Mouse (Mus musculus) lung, postnatal 0 days (tissue): ENCODE data around the gene Nrxn1.

ENCODE experiments used
- CTCF ChIP-seq: IDR thresholded peaks from 2 replicates; pipeline ENCODE4 v1.5.1; 2016; ENCODE audit warnings: antibody characterized with exemption, mild to moderate bottlenecking
- EP300 ChIP-seq: IDR thresholded peaks from 2 replicates; pipeline ENCODE4 v1.6.1; 2016; ENCODE audit warnings: antibody characterized with exemption, mild to moderate bottlenecking, control low read depth

DNA sequence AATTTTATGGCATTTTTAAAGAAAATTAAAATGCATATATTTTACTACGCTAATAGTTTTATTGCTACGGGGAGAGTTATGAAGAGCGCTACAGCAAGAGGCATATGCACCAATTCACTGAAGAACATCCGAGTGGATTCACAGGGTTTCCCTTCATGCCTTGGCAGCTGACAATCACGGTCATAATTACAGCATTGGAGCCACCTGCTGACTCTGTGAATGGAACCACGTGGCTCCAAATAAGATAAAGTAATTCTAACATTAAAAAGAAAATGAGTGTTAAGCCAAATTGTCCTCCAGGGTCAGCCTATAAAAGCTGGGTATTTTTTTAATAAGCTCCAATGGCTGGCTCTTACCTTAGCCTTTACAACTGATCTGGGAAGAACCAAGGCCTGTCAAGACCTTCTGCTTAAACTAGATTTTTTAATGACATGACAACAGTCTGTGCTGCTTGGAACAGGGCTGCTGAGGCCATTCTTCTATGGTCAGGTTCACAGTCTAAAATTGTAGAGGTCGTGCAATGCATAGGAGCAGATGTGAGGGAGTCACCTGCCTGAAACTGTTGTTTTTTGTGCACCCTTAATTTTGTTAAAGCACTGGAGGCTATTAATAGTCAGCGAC, 548.1 kb downstream of the Nrxn1 start:
- TF ChIP-seq EP300 (no peak), CTCF (no peak)
